Mouse (Mus musculus) erythroblast, embryonic 14.5 days (primary cell): Measurements from ENCODE around the gene Ren1.

Experiments used
- GATA1 ChIP-seq: IDR thresholded peaks from 2 replicates; pipeline ENCODE4 v1.6.1; 2012; ENCODE audit warnings: low read length, inconsistent platforms, mixed read lengths
- TAL1 ChIP-seq: IDR thresholded peaks from 3 replicates; pipeline ENCODE4 v1.6.1; 2012; ENCODE audit warnings: low read length, inconsistent platforms, mixed read lengths

DNA sequence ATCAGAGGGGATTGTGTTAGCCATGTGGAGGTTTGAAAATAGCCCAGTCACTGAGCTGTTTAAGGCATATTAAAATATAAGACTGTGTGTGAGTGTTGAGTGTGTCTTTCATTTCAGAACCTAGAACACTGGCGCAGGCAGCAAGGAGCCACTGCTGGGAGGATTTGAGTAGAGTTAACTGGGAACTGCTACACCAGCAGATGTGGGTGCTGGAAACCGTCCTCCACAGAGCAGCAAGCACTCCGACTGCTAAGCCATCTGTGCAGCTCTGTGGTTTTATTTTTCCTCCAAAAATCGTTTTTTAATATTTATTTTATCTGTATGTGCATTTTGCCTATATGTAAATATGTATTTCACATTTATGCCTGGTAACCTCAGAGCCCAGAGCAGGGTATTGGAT is 44.4 kb downstream of the Ren1 start:
- no peak for TF ChIP-seq TAL1
- no peak for TF ChIP-seq GATA1
